Mouse (Mus musculus): ENCODE data around the gene Fam98c.

DNA sequence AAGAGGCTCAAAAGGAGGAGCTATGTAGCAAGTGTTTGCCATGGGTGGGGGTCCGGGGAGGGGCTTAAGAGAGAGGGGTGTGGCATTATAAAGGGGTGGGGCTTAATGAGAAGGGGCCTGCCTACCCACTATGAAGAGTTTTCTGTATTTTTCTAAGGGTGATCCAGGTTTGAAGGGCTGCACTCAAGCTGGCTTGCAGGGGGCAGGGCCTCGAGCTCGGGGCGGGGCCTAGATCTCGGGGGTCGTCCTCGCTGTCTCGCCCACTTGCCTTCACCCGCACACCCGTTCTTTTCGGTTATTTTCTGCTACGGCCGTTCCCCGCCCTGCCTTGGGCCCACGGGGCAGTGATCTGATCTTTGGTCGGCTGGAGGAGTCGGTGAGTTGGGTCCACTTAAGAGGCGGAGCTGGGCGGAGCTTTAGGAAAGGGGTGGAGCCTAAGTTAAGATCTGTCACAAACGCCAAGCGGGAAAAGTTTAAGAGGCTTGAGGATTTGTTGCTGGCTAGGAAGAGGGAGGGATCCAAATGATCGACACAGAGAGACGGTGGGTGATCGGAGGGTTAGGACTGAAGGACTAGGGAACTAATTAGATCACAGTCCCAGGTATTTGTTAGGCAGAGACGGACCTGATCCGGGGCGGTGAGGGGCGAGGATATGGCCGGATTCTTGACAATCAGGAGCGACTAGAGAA, 14.2 kb upstream of the Fam98c start, which contains the start of the genes Ggn and Spred3:
- TF ChIP-seq POLR2A (IDR thresholded peaks at IDR 0.05; ENCODE audit: insufficient read length, low read depth), result peak; percentile 39
- no peak for TF ChIP-seq E2F4 (IDR thresholded peaks at IDR 0.05; ENCODE audit: insufficient read depth)
- TF ChIP-seq MAX (IDR thresholded peaks at IDR 0.05; ENCODE audit: low read depth), result no peak
- peak; percentile 60 for TF ChIP-seq POLR2AphosphoS2 (IDR thresholded peaks at IDR 0.05; ENCODE audit: insufficient read length, low read depth)
- TF ChIP-seq TCF12 (IDR thresholded peaks at IDR 0.05; ENCODE audit: insufficient read depth, poor library complexity, severe bottlenecking), result no peak
- no peak for TF ChIP-seq MYOD1 (IDR thresholded peaks at IDR 0.05; ENCODE audit: control insufficient read depth in 1 of 3, insufficient read length in 2 of 3, low read depth in 2 of 3)
